Mouse (Mus musculus) layer of hippocampus, postnatal 14 days (tissue): ENCODE data around the gene Stx6. TPM values are rescaled to one million over a fixed set of nuclear protein-coding genes. Genes with fewer than 3 reads are reported as not detected.

ENCODE experiments used
- DNase-seq, 2 experiments: peaks; one replicate each; pipeline ENCODE4 v3.0.0; 2021 to 2022; ENCODE audit warnings: low spot score in 2 of 2, mixed read lengths in 1 of 2
- total RNA-seq, 2 experiments: library from RNA; stranded (reverse); gene quantifications; 2 replicates each; pipeline ENCODE4 v1.2.3; 2021

The Stx6 gene
- total RNA-seq, 2 experiments from 2014 or later, result 88.3 to 88.6 TPM

- DNase-seq, result no peak
These were observed 94.6 kb downstream of the Stx6 start for GRCm38 (mm10) chr1:155253126-155253525.

- DNase-seq, result no peak
These were observed 95.8 kb downstream of the Stx6 start for GRCm38 (mm10) chr1:155254309-155254708.

Other genes starting within 250 kb of the Stx6 start
- gene Ier5, start 59.1 kb upstream of the Stx6 start, total RNA-seq, result 10 to 100 TPM; 17.9 to 19.8 TPM
- gene Mr1, start 11.9 kb upstream of the Stx6 start, total RNA-seq, result 1 to 10 TPM; 3.3 to 4.1 TPM
- 1 to 10 TPM; 6.7 to 8.3 TPM for gene BC034090, start 85.7 kb downstream of the Stx6 start, total RNA-seq